Mouse (Mus musculus) kidney, postnatal 25 days (tissue): ENCODE measurements around the gene Pon1.
A peak's percentile ranks its signal among the peaks of the same experiment; 100 is the strongest.
"Not testable (repeated sequence)": the region's sequence is repeated elsewhere in the genome, so short reads cannot be mapped to it uniquely, and the experiment has no call there.

Experiments
- DNase-seq, 2 experiments: peaks; one replicate each; pipeline ENCODE4 v3.0.0; 2021; ENCODE audit warnings: mixed read lengths in 2 of 2

Gene Pon1

DNA sequence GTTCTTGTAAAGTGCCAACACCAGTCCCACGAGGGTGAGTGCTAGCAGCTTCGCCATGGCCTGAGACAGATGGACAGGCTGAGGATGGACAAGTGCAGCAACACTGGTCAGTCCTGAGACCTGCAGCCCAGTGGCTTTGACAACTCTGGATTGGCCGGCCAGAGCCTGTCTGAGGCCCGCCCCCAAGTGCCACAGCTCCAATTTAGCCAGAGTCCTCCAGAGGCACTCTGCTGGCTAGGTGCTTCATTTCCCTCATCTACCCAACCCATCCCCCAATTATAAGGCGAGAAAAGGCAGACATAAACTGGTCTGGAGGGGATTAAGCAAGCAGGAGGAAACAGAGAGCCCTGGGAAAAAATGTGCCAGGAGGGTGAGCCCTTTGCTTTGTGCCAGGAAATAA lies at the start of gene Pon1:
Pon1 (minus strand) TSS at position 254 of the 400 bp plus-strand sequence.
- no peak for DNase-seq

DNA sequence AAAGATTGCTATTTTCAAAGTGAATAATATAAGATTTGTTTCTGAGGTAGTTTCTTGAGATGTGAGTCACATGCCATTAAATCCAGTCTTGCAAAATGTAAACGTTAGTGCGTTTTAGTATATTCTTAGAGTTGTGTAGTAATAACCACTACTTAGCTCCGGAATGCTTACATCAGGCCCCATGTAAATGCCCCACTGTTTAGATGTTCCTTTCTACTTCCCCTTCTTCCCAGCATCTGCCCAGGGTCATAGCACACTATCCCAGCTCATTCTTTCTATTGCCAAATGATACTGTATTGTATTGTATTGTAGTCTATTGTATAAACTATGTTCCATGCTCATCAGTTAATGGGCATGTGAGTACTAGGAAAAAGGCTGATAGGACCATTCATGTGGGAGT lies 45.1 kb upstream of the Pon1 start:
- DNase-seq = no peak

DNA sequence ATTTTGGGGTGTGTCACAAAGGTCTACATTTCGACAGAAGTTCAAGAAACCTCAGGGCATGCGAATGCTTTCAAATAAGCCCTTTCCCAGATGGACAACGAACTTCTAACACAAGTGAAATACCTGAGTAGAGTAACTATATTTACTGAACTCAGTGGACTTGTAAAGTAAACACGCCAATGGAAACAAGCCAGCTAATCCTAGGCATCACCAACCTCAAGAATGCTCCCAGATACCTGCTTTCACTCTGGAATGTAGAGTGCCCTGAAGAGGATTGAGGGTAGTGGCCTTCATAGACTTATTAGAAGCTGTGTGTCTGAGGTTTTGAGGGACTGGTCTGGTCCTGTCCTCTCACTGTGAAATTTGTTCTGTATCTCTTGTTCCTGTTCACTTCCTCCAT lies 43.8 kb upstream of the Pon1 start:
- no peak for DNase-seq

DNA sequence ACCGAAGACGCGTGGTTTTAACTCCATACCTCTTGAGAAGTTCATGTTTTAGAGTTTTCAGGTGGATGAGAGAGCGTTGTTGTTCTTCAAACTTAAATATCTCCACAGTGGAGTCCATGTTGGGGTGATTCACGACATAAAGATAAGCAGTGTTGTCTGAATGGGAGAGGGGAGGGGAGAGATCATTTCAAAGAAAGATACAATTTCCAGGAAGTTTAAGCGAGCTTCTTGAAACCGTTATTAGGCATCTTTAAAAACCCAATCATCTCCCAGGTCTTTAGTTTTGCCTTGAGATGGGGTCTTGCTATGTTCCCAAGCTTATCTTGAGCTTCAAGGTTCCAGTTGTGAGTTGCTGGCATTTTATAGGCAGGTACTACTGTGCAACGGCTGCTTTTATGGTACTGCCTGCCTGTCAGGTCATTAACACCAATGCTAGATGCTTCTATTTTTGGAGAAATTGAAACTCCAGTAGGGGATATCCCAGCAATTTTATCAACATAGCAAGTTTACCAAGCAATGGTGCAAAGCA lies 43.2 kb upstream of the Pon1 start:
- DNase-seq = no peak

DNA sequence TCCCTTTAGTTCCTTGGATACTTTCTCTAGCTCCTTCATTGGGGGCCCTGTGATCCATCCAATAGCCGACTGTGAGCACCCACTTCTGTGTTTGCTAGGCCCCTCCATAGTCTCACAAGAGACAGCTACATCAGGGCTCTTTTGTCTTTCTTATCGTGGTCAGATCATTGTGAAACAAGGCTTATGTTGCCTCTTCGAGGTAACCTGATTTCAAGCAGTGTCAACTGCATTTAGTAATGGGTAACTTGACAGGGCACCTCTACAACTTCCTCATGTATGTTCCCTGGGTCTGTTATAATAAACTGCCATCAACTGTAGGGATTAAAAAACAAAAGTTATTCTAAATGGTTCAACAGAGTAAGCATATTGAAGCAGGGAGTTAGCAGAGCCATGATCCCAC lies 40.8 kb upstream of the Pon1 start:
- no peak for DNase-seq

DNA sequence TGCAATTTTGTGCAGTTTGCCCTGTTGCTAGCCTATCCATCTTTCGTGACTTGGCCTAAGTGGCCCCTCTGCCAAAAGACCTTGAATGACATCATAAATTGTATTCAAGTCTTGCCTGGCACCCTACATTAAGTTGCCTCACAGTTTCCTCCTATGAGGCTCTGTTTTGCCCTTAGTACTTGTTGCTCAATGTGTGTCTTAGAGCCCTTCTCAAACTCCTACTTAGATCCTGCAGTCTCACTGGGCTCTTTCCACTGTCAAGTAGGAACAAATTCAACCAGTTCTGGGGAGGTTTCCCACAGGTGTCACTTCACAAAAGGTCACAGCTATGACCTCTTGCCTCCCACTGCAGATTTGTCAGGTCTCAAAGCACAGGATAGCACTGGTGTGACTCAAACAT lies 40.1 kb upstream of the Pon1 start:
- no peak for DNase-seq

DNA sequence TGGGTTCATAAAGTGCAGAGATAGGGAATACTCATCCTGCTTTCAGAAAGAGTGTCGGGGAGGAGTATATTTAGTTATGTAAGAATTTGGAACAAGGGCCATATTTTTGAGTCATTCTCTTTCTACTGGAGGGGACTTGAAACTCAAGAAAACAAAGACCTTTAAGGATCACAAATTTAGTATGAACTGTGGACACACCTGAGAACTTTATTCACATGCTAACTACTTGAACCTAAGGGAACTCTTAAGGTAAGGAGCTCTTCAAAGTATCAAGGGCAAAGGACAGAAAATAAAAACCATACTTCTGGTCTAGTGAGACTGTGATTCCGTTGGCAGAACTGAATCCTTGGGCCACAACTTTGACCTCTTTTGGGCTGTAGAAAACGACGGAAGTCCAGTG lies 38.3 kb upstream of the Pon1 start:
- DNase-seq = no peak

DNA sequence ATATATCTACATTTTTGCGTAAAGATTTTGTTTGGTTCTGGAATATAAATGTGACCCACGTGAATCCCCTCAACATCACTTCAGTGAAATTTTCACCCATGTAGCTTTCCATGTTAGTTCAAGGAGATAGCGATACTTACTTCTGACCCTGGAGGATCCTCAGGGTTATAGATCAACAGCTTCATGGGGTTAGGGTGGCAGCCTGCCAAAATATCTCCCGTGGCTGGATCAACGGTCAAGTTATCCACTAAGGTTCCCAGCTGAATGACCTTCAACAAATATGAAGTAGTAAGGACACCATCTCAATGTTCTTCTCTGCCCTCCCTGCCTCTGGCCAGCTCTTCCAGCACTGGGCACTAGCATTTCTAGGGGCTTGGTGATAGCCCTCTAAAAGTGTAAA lies 36.5 kb upstream of the Pon1 start:
- DNase-seq = peak; percentile 37 to 44

DNA sequence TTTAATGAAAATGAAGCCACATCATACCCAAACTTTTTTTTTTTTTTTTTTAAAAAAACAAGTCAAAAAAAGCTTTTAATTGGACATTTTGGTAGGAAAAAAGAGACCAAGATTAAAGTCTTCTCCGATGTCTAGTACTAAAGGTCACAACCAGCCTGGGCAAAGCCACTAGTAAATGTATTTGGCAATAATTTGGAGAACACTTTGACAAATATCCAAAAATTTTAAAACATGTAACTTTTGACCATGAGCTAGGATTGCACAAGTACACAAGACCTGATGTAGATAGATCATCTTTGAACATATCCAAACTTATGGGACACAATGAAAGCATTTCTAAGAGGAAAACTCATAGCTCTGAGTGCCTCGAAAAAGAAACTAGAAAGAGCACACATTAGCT lies 29.8 kb upstream of the Pon1 start:
- DNase-seq = not testable (repeated sequence)

DNA sequence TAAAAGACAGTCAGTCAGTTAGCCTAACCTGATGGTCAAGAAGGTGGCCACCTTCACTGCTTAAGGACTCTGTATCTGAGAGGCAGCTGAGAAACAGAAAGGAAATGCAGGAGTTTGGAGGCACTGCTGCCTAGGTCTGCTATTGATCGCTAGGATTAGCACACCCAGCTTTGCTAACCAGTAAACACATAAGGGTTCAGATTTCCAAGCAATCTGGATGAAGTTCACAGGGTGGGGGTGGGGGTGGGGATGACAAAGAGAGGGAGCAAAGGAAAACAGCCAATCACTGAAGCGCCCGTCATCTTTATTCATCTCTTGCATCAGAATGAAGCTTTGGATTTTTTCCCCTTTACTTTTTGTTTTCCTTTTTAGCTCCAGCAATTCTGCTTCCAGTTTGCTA lies 28.3 kb upstream of the Pon1 start:
- no peak for DNase-seq

DNA sequence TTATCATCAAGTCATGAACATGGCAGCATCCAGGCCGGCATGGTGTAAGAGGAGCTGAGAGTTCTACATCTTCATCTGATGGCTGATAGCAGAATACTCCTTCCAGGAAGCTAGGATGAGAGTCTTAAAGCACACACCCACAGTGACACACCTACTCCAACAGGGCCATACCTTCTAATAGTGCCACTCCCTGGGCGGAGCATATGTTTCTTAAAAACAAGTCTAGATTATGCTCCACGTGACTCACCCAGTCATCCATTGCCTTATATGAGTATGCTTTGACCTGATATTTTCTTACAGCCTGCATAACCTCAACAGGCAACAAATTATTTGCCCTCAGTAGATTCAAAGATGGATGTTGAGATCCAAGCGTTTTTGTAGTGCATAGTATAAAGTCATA lies 24.4 kb upstream of the Pon1 start:
- DNase-seq = no peak

DNA sequence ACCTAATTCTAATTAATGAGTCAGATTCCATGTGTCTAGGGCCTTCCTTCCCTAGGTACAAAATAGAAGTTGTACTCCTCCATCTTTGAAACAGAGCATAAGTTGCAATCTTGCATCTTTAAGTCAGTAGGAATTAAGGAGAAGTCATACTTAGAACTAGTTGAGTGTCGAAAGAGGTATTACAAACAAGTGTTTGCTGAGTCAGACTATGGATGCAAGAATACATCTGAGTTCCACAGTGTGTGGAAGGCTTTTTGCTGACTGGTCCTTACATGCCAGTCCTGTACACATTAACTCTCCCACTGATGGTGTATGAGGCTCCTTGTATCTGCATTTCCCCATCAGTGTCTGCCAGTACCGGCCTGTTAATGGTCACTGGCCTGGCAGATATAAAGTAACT lies 14.1 kb upstream of the Pon1 start:
- no peak for DNase-seq

DNA sequence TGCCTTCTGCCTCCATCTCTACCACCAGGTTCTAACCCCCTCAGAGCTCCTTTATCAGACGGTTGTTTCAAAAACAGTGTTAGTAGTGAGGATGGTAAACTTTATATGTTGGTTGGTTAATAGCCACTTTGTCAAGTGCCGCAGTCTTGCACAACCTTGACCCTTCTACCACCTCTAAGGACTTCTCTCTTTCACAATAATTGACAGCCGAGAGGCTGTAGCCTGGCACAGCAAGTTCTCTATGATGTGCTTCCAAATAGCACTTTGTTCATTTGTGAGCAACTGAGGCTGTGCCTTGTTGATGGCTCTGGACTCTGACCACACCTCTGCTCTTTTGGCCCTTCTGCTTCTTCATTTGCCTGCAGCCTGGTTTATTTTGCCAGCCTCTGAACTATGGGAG lies 6.2 kb upstream of the Pon1 start:
- no peak for DNase-seq

DNA sequence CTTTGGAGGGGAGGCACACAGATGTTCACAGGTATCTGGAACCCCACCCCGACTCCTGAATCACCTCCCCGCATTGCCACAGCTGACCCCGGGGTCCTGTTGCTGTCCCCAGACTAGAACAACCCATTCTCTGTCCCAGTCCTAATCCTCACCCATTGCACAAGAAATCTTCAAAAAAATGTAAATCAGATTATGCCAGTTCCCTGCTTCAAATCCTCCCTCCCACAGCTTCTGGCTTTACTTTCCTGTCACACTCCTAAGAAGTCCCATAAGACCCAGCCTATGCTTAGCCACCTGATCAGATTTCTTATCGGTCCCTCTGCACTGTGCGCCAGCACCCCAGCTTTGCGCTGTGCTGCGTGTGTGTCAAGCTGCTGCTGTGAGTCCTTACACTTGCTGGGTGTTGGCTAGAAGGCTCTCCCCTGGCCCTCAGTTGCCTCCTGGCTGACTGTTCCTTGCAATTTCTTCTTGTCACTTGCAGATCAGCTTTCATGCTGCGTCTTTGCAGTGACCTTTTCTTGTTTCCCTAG lies 5.7 kb upstream of the Pon1 start:
- DNase-seq = no peak

DNA sequence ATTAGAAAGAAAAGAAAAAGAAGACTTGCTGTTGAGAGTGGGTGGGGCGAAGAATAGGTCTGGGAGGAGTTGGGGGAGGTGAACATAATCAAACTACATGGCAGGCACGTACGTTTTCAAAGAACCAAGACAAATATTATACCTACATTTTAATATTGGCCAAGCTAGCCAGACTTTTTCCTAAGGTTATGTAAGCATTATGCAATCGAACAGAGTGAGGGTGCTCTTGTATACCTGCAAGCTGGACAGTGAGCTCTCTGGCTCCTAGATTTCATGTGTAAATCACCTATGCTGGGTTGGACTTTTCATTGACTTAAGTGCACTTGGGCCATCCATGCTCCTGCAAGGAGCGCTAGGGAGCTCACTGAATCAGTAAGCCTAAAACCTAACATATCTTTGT lies 4.8 kb upstream of the Pon1 start:
- no peak for DNase-seq

DNA sequence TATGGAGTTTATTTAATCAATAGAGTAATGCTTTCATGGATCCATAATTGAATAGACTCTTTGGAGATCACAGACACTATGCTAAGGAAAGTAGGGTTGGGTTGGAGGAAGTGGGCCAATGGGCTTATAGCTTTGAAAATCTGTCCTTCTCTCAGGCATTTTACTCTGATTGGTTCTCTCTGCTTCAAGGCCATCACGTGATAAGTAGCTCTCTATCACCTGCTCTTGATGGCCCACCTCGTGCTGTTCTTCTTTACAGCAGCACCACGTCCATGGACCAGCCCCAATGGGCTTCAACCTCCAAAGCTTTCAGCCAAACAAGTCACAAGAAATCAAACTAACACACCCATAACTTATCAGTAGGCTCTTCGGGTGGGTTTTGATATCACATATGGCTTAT lies 3.0 kb downstream of the Pon1 start:
- DNase-seq = no peak

DNA sequence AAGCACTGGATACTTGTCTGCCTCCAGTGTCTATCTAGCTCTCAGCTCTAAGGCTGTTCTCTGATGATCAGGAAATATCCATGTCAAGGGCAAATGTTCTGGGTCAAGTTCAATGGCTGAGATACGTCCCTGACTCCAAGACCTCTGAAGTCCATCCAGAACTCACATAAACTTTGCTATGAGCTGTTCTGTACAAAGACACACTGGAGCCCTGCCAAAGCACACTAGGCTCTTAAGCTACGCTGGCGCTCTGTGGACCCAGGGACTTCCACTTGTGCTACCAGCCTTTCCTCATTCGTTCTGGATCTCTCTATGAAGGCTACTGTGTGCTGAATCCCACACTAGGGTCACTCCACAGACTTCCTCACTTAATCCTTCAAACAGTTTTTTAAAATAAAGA lies 4.2 kb downstream of the Pon1 start:
- DNase-seq = peak in 1 of 2 experiments; percentile 20

DNA sequence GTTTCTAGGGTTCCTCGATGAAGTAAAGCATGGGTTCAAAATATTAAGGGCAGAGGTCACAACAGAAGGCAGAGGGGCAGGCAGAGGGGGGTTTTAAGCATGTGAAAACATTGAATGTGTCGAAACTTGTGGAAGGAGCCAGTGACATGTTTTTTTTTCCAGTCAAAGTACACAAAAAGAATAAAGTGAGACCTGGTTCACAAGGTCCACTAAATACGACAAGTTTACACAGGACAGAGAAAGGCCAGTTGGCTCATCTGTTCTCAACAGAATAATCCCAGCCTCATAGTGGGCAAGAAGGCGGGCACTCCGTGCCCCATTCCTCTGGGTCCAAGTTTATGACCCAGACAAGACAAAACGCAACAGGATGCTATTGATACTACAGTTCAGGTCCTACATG lies 4.8 kb downstream of the Pon1 start:
- DNase-seq = no peak

DNA sequence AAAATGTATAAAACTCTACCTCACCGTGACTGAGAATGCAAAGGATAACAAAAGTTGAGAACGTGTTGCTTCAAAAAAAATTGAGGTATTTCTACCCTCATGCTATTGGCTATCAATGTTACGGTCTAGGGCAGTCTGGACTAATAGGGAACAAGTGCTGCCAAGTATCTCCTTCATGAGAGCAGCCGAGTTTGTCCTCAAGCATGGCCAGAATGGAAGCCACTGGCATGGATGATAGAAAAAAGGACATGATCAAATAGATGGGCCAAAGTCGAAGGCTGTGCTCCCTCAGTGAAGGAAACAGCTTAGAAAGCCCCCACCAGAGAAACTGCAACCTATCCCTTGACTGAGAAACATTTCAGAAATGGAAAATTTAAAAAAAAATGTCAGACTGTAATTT lies 5.7 kb downstream of the Pon1 start:
- DNase-seq = no peak

DNA sequence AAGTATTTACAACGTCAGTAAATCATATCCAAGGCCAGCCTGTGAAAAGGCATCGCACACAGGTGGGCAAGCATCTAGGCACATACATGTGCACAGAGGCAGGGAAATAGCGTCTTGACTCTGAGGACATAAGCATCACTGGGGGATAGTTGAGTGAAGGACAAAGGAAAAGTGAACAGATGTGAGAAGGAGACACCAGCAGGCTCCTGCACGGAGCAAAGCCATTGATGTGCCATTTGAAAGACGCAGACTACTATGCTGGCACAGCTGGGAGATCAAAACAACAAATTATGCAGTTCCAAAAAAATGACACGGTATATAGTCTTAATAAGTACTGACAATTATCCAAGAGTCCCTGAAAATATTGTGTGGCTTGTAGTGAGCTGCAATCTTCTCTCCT lies 6.2 kb downstream of the Pon1 start:
- DNase-seq = no peak

DNA sequence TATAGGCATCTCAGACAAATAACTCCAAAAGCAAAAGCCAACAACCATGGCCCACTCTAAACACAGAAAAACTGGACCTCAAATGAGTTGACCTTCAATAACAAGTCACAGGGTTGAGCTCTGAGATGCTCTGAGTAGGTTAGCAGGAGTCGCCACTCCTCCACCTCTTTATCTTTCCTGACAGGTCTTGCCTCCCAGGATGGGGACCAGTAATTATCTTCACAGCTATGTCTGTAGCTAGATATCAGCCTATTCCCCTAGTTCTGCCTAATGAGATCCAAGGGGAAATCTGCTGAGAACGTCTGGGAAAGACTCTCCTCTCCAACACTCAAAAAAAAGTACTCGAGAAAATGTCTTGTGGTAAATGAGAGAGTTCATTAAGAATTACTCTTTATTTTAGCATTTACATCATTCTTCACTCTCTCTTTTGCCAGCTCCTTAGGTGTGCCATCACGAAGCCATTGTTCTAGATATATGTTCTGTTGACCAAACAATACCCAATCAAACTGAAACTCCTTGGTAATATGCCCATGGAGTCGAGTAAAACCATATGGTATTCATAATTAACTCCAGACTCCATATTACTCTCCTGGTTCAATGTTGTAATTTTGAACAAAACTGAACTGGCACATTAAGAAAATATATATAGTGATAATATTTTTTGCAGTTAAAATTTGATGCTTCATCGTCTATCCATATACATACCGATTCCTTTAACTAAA lies 7.4 kb downstream of the Pon1 start:
- no peak for DNase-seq

DNA sequence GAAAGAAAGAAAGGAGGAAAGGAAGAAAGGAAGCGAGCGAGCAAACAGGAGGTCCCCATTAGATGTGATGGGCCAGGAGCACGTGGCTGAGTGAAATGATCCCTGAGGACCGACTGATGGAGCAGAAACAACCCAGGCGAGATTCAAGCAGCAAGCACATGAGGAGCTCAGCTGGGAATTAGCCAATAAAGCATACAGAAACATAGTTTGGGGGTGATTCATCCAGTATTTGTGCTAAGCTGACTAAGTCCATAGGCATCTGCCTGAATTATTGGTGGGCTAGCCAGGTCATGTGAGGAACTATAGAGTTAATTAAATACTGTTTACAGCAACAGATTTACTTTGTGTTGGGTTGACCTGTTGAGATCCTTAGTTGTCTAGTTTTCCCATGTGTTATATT lies 13.1 kb downstream of the Pon1 start:
- no peak for DNase-seq

DNA sequence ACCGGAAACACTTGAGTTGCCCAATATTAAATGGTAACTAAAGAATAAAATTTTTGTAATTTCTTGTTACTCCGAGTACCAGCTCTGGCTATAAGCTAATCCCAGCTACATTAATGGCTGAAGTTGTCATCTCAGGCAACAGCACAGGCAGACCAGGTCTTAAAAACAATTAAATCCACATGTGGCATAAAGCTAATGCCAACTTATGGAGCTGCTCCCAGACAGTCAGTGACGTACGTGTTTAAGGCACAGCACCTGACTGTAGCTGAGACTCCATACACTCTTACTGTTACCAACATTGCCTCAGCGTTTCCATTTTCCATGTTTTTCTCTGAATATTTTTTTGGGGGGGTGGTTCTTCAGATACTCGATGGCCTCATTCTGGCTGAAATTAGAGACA lies 14.6 kb downstream of the Pon1 start:
- no peak for DNase-seq

DNA sequence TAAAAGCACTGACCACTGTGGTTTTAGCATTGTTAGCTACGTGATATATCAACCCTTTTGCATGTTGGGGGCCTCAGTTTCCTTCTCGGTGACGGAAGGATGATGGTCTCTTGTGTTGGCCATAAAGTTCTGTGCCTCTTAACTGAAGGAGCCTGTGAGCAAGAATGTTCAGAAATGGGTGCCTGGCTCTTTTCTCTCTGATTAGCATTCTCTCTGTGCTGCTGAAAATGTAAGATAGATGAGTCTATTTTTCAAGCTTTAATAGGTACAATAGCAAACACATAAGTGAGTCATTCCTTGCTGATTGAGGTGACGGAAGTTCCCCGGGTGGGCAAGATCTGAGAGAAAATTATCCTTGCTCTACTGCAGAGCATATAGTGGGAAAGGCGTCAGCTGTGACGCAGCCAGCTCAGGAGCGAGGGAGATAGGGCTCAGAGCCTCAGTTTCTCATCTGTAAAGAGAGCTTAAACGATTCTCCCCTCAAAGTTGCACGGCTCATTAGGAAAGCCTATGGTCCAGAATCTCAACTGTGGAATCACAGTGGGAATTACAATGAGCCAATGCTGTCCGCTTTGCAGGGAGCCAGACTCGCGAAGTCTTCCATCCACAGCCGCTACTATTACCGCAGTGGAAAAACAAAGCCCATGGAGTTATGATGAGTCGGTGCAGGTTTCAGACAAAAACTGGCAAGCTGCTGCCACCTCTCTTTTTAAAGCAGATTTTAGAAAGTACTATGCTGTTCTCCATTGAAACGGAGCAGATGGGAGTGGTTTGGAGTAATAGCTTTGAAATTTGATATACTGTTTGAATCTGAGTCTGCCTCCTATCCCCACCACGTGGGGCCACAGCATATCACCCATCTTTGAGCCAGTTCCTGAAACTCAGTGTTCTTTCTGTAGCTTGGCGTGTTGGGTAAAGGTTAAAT lies 15.5 kb downstream of the Pon1 start:
- no peak for DNase-seq
